Mouse (Mus musculus) layer of hippocampus, postnatal 10 days (tissue): Measurements from ENCODE around the gene Usp44. TPM values are rescaled to one million over a fixed set of nuclear protein-coding genes. Genes with fewer than 3 reads are reported as not detected.

ENCODE experiments used
- DNase-seq, 2 experiments: peaks; one replicate each; pipeline ENCODE4 v3.0.0; 2021; ENCODE audit warnings: low spot score in 2 of 2
- total RNA-seq, 2 experiments: library from RNA; stranded (reverse); gene quantifications; 2 replicates each; pipeline ENCODE4 v1.2.3; 2021

Gene Usp44
- total RNA-seq, 2 experiments from 2014 or later: not detected

GRCm38 (mm10) chr10:93846706-93847105 lies 15.4 kb downstream of the Usp44 start:
- DNase-seq: no peak

- DNase-seq: no peak
These were observed 23.8 kb downstream of the Usp44 start for GRCm38 (mm10) chr10:93855126-93855525.

- DNase-seq: no peak
These were observed 24.7 kb downstream of the Usp44 start for GRCm38 (mm10) chr10:93856095-93856494.

GRCm38 (mm10) chr10:93868401-93868800 lies 37.0 kb downstream of the Usp44 start:
- no peak for DNase-seq

GRCm38 (mm10) chr10:93868886-93869285 lies 37.5 kb downstream of the Usp44 start:
- DNase-seq: no peak

- DNase-seq: no peak
These were observed 45.4 kb downstream of the Usp44 start for GRCm38 (mm10) chr10:93876772-93877171.

GRCm38 (mm10) chr10:93878732-93879131 lies 47.4 kb downstream of the Usp44 start:
- no peak for DNase-seq

GRCm38 (mm10) chr10:93881918-93882317 lies 50.6 kb downstream of the Usp44 start:
- DNase-seq: no peak

- DNase-seq: no peak
These were observed 51.5 kb downstream of the Usp44 start for GRCm38 (mm10) chr10:93882738-93883364.

- DNase-seq: no peak
These were observed 54.6 kb downstream of the Usp44 start for GRCm38 (mm10) chr10:93885839-93886477.

GRCm38 (mm10) chr10:93888590-93888934 lies 57.2 kb downstream of the Usp44 start:
- no peak for DNase-seq

- DNase-seq: peak; percentile 67 to 70
These were observed 57.7 kb downstream of the Usp44 start for GRCm38 (mm10) chr10:93888935-93889578.

GRCm38 (mm10) chr10:93889579-93889950 lies 58.2 kb downstream of the Usp44 start:
- peak; percentile 87 to 90 for DNase-seq

GRCm38 (mm10) chr10:93889976-93890375 lies 58.6 kb downstream of the Usp44 start:
- DNase-seq: peak in 1 of 2 experiments; percentile 46

- DNase-seq: no peak
These were observed 59.2 kb downstream of the Usp44 start for GRCm38 (mm10) chr10:93890565-93890964.

- no peak for DNase-seq
These were observed 59.7 kb downstream of the Usp44 start for GRCm38 (mm10) chr10:93891031-93891430.

- no peak for DNase-seq
These were observed 61.2 kb downstream of the Usp44 start for GRCm38 (mm10) chr10:93892551-93892950.

- DNase-seq: no peak
These were observed 65.8 kb downstream of the Usp44 start, which contains the start of gene Metap2 for GRCm38 (mm10) chr10:93897043-93897646. Metap2 (minus strand) TSS chr10:93897093.

GRCm38 (mm10) chr10:93899303-93899702 lies 67.9 kb downstream of the Usp44 start:
- DNase-seq: no peak

- no peak for DNase-seq
These were observed 68.6 kb downstream of the Usp44 start for GRCm38 (mm10) chr10:93899907-93900306.

- DNase-seq: no peak
These were observed 76.0 kb downstream of the Usp44 start for GRCm38 (mm10) chr10:93907376-93907775.
